Mouse (Mus musculus) spleen, adult 2 months (tissue): ENCODE data around the gene G0s2.

Experiments
- CTCF ChIP-seq: fragments of 200-500 bp; IDR thresholded peaks from 2 replicates; pipeline ENCODE4 v1.5.1; 2011; ENCODE audit warnings: mild to moderate bottlenecking, inconsistent platforms; ENCODE audit not compliant: insufficient read depth, insufficient read length, insufficient replicate concordance; ENCODE audit errors: extremely low read depth
- POLR2A ChIP-seq: fragments of 200-500 bp; IDR thresholded peaks from 2 replicates; pipeline ENCODE4 v1.6.1; 2011; ENCODE audit warnings: low read depth, low read length, inconsistent platforms

DNA sequence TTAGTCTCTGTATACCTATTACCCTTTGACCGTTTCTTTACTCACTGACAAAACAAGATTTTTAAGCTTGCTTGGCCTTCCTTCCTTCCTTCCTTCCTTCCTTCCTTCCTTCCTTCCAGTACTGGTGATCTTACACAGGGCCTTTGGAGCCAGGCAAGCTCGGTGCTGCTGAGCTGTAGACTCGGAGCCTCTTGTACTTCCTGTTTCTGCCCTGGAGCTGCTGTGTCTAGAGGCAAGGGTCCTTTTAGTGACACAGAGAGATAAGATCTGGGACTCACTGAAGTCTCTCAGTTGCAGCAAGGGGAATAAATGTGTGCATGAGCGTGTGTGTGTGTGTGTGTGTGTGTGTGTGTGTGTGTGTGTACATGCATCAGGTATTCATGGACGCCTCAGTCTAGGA is 42.1 kb downstream of the G0s2 start:
- TF ChIP-seq CTCF (no peak), POLR2A (no peak)
